Mouse (Mus musculus): Measurements from ENCODE around the gene Pakap.

GRCm38 (mm10) chr4:57592751-57593150 is 24.8 kb downstream of the Pakap start:
- TF ChIP-seq POLR2A (IDR thresholded peaks at IDR 0.05; ENCODE audit: low read depth, low read length) (no peak), CTCF (conservative IDR thresholded peaks at IDR 0.05; ENCODE audit: insufficient read depth, insufficient read length, low read depth, low read length) (no peak)
